Comparison of ENCODE assay signal across 9 mouse cellular contexts in the genomic region with DNA sequence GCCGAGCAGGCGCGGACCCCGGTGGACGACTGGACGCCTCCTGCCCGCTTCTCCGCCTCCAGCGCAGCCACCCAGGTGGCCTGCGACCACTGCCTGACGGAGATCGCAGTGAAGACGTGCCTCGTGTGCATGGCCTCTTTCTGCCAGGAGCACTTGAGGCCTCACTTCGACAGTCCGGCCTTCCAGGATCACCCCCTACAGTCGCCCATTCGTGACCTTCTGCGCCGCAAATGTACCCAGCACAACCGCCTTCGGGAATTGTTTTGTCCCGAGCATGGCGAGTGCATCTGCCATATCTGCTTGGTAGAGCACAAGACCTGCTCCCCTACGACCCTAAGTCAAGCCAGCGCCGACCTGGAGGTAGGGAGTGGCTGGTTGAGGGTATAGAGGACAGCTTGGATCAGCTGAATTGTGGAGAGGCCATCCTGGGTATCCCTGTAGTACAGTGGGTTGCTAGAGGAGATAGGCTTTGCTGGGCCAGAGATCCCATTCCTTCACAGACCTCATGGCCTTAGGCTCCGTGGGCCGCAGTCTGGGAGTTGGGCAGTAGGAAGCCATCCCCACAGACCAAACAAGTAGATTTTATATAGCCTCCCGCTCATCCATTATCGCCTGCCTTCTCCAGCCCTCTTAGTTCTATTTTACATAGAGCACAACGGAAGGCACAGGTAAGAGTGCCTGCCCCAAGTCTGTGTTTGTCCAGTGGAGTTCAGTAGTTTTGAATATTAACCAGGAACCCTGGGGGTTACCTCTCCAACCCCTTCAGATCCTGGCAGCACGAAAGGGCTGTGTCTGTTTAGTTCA. TPM values are rescaled to one million over a fixed set of nuclear protein-coding genes. Genes with fewer than 3 reads are reported as not detected.
DNase-seq lines count a peak whose midpoint lies in the region; ATAC-seq and TF ChIP-seq lines count a peak whose summit lies in the region.
"Had no signal": no experiment of that assay in that cellular context is flagged by ENCODE, and none has a peak within 500 bp of the region (broad histone marks: within the 10 kb centered on the region; RNA-seq: fewer than 3 reads in every experiment).

No protein-coding gene starts in this region.

- H3K27me3 ChIP-seq in E14TG2a.4 (ENCODE audit: insufficient read depth, low read length) (no peaks in the 10 kb centered on the region), myocyte (ENCODE audit: control insufficient read depth, insufficient read depth, insufficient read length) (no peaks in the 10 kb centered on the region)
- H3K27me3 ChIP-seq in forebrain, embryonic 14.5 days (replicated peaks; ENCODE audit: control insufficient read depth, insufficient read depth, low read length): peaks cover 15% of the 10 kb centered on the region

- peak overlapping the region; percentile 37 for H3ac ChIP-seq in myocyte (ENCODE audit: control insufficient read depth, insufficient read length)

- WGBS in forebrain, embryonic 14.5 days: 31% methylated on average over 31 of the region's 33 CpGs

- intact Hi-C loops in gastrocnemius, adult 2 months (cut with DNase I): no loop called here

- H3K4me3 ChIP-seq in gastrocnemius, adult 2 months: peak overlapping the region; percentile 73
- H3K4me3 ChIP-seq in E14TG2a.4 (replicated peaks; ENCODE audit: low read length) (peak overlapping the region; percentile 96), myocyte (peak overlapping the region; percentile 40)
- peak overlapping the region; percentile 36 for H3K4me3 ChIP-seq in forebrain, embryonic 14.5 days (ENCODE audit: low read depth, low read length)

- ATAC-seq in forebrain, embryonic 14.5 days: no peak

- H3K79me2 ChIP-seq in myocyte (ENCODE audit: control insufficient read depth, insufficient read depth): peaks cover 5% of the 10 kb centered on the region

- no peak for TF ChIP-seq CTCF in gastrocnemius, adult 2 months (IDR thresholded peaks at IDR 0.05)
- TF ChIP-seq CTCF in E14TG2a.4 (conservative IDR thresholded peaks at IDR 0.05; ENCODE audit: low read length): no peak

- H3K36me3 ChIP-seq in E14TG2a.4 (ENCODE audit: insufficient read depth, low read length) (peaks cover 43% of the 10 kb centered on the region), myocyte (ENCODE audit: control insufficient read depth, insufficient read depth) (no peaks in the 10 kb centered on the region)
- no peaks in the 10 kb centered on the region for H3K36me3 ChIP-seq in forebrain, embryonic 14.5 days (ENCODE audit: control insufficient read depth, insufficient read depth, low read length)

- H3K9ac ChIP-seq in forebrain, embryonic 14.5 days (ENCODE audit: low read length): peak overlapping the region; percentile 21; the same call in 1 of the 2 replicates

- no peak for DNase-seq in gastrocnemius, adult 2 months
- no peak for DNase-seq in gastrocnemius, postnatal 25 days
- DNase-seq in forebrain, embryonic 14.5 days (ENCODE audit: low spot score): no peak
- DNase-seq in kidney, postnatal 14 days: peak; percentile 28
- no peak for DNase-seq in cerebellum, adult 11 months
- DNase-seq in frontal cortex, adult 2 months (ENCODE audit: extremely low spot score in 1 of 2, low spot score in 1 of 2): no peak

- H3K4me2 ChIP-seq in forebrain, embryonic 14.5 days (ENCODE audit: low read length): peak overlapping the region; percentile 48
- peak overlapping the region; percentile 58 for H3K4me2 ChIP-seq in myocyte (ENCODE audit: low read depth)

- TF ChIP-seq POLR2A in myocyte (IDR thresholded peaks at IDR 0.05; ENCODE audit: insufficient read length, low read depth): no peak

- no peaks in the 10 kb centered on the region for H3K9me3 ChIP-seq in E14TG2a.4 (ENCODE audit: low read length)
- no peaks in the 10 kb centered on the region for H3K9me3 ChIP-seq in forebrain, embryonic 14.5 days (replicated peaks; ENCODE audit: control insufficient read depth, low read length)

- H3K4me1 ChIP-seq in E14TG2a.4 (replicated peaks; ENCODE audit: low read depth, low read length): peaks cover 83% of the 10 kb centered on the region
- H3K4me1 ChIP-seq in forebrain, embryonic 14.5 days (ENCODE audit: control insufficient read depth, insufficient read depth, low read length): no peaks in the 10 kb centered on the region

- H3K27ac ChIP-seq in gastrocnemius, adult 2 months: peak overlapping the region; percentile 88
- H3K27ac ChIP-seq in forebrain, embryonic 14.5 days (ENCODE audit: low read depth, low read length): no peak overlapping the region

TF ChIP-seq in myocyte, 11 proteins besides CTCF, POLR2A, EP300 and RAD21:
- no peak for TF ChIP-seq TCF12 (IDR thresholded peaks at IDR 0.05; ENCODE audit: insufficient read depth, poor library complexity, severe bottlenecking)
- TF ChIP-seq MYOG (IDR thresholded peaks at IDR 0.05; ENCODE audit: control insufficient read depth in 1 of 3, insufficient read depth in 1 of 3, insufficient read length in 2 of 3, low read depth in 2 of 3): no peak
- TF ChIP-seq CEBPB (IDR thresholded peaks at IDR 0.05; ENCODE audit: insufficient read depth, poor library complexity, severe bottlenecking): no peak
- TF ChIP-seq MAX (IDR thresholded peaks at IDR 0.05; ENCODE audit: low read depth): no peak
- TF ChIP-seq MYOD1 (IDR thresholded peaks at IDR 0.05; ENCODE audit: control insufficient read depth in 1 of 3, insufficient read length in 2 of 3, low read depth in 2 of 3): no peak
- TF ChIP-seq TCF3 (IDR thresholded peaks at IDR 0.05; ENCODE audit: insufficient read length, low read depth): no peak
- TF ChIP-seq E2F4 (IDR thresholded peaks at IDR 0.05; ENCODE audit: insufficient read depth): no peak
- TF ChIP-seq POLR2AphosphoS2 (IDR thresholded peaks at IDR 0.05; ENCODE audit: insufficient read length, low read depth): no peak
- TF ChIP-seq SRF (IDR thresholded peaks at IDR 0.05; ENCODE audit: control insufficient read depth, insufficient read length, low read depth): no peak
- no peak for TF ChIP-seq REST (IDR thresholded peaks at IDR 0.05; ENCODE audit: insufficient read depth, insufficient read length)

RNA-seq across cellular contexts. Expression of a gene that starts 0.7 kb away (rescaled TPM):
- total RNA-seq in gastrocnemius, adult 2 months (2021): 1 to 10 TPM; 5.9 to 9.0 TPM
- total RNA-seq in gastrocnemius, postnatal 25 days (2021): 1 to 10 TPM; 6.0 to 7.9 TPM
- 2.8 and 3.1 TPM in 2 replicates for polyA plus RNA-seq in forebrain, embryonic 14.5 days (2014; fragmentation: Nextera tagmentation; extraction: Ambion mirVana)
- 6.5 TPM for polyA plus RNA-seq in myocyte (2012; fragmentation: generic; extraction: Trizol)
- polyA plus RNA-seq in frontal cortex, adult 2 months (2012; rRNA removed): 4.3 and 4.4 TPM in 2 replicates

RNA-seq across cellular contexts. Expression of a gene that starts 29.9 kb away (rescaled TPM):
- total RNA-seq in gastrocnemius, adult 2 months (2021): 1 to 10 TPM; 3.8 to 4.6 TPM
- 1 to 10 TPM; 2.4 to 3.5 TPM for total RNA-seq in gastrocnemius, postnatal 25 days (2021)
- 17.1 and 18.2 TPM in 2 replicates for polyA plus RNA-seq in forebrain, embryonic 14.5 days (2014; fragmentation: Nextera tagmentation; extraction: Ambion mirVana)
- 3.1 TPM for polyA plus RNA-seq in myocyte (2012; fragmentation: generic; extraction: Trizol)
- polyA plus RNA-seq in frontal cortex, adult 2 months (2012; rRNA removed): 17.0 and 19.3 TPM in 2 replicates

RNA-seq across cellular contexts. Expression of a gene that starts 33.2 kb away (rescaled TPM):
- total RNA-seq in gastrocnemius, adult 2 months (2021): not detected
- total RNA-seq in gastrocnemius, postnatal 25 days (2021): not detected
- not detected in 2 replicates for polyA plus RNA-seq in forebrain, embryonic 14.5 days (2014; fragmentation: Nextera tagmentation; extraction: Ambion mirVana)
- 0.19 TPM for polyA plus RNA-seq in myocyte (2012; fragmentation: generic; extraction: Trizol)
- 0.28 TPM in 1 of 2 replicates, not detected in the other for polyA plus RNA-seq in frontal cortex, adult 2 months (2012; rRNA removed)
- total RNA-seq: heart, postnatal 36 days had no signal

RNA-seq across cellular contexts. Expression of a gene that starts 44.7 kb away (rescaled TPM):
- 10 to 100 TPM in 1 of 2 experiments, 1 to 10 TPM in 1; 6.1 to 11.2 TPM for total RNA-seq in gastrocnemius, adult 2 months (2021)
- 10 to 100 TPM in 1 of 2 experiments, 1 to 10 TPM in 1; 8.6 to 10.8 TPM for total RNA-seq in gastrocnemius, postnatal 25 days (2021)
- polyA plus RNA-seq in forebrain, embryonic 14.5 days (2014; fragmentation: Nextera tagmentation; extraction: Ambion mirVana): 31.4 and 36.8 TPM in 2 replicates
- 172 TPM for polyA plus RNA-seq in myocyte (2012; fragmentation: generic; extraction: Trizol)
- 16.9 and 19.0 TPM in 2 replicates for polyA plus RNA-seq in frontal cortex, adult 2 months (2012; rRNA removed)

Comparison
In these comparisons a context has a peak if more than half of its experiments do, and no peak if none do; other contexts are left out.
1. H3K4me3 ChIP-seq: peak in every context shown above with its lines; median percentile 96 in E14TG2a.4; 73 in gastrocnemius, adult 2 months; 40 in myocyte; 36 in forebrain, embryonic 14.5 days.